Mouse (Mus musculus): ENCODE measurements around the gene Cradd. TPM values are rescaled to one million over a fixed set of nuclear protein-coding genes. Genes with fewer than 3 reads are reported as not detected.

Cradd gene
- polyA plus RNA-seq, 1 experiment from 2014 or later: 9.6 TPM

DNA sequence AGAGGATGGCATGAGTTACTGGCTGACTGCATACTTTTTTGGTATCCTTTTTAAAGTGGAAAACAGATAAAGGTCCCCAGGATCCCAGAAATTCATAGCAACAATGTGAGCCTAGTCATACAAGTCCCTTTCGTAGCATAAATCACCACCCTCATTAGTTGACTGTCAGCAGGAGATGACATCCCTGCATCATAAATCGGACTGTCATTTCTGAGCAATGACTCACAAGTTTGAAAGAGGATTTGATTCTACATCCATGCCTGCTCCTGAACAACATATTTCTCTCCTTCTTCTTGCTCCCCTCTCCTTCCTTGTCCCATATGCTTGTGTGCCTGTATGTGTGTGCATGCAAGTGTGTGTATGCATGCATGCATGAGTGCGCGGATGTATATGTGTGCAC lies 129.2 kb downstream of the Cradd start:
- H3K4me1 ChIP-seq: peaks cover 16% of the 10 kb centered on the region; the same call in 1 of the 2 replicates
- no peak for DNase-seq (ENCODE audit: low spot score)
- no peak overlapping the region for H3K27ac ChIP-seq
- no peaks in the 10 kb centered on the region for H3K27me3 ChIP-seq (ENCODE audit: insufficient read depth, poor library complexity, severe bottlenecking)
- WGBS: 91% methylated on average over 4 of the region's 4 CpGs
- H3K36me3 ChIP-seq: no peaks in the 10 kb centered on the region
- no peak overlapping the region for H3K4me3 ChIP-seq
- no peaks in the 10 kb centered on the region for H3K9me3 ChIP-seq

DNA sequence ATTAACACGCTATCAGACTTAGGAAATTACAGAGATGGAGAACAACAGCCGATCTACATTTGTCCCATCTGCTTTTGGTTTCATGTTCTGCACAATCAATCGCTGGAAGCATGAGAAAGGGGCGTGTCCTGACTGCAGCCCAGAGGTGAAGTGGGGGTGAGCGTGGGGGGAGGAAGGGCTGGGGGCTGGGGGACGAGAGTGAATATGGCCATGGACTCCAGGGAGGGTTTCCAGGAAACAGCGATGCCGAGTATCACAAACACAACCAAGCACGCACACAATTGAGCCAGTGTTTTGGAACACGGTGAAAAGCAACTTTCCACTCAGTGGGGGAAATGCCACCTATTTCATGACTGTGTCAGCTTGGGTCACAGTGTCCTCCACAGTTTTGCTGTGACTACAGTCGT lies 130.1 kb downstream of the Cradd start:
- no peaks in the 10 kb centered on the region for H3K9me3 ChIP-seq
- peaks cover 16% of the 10 kb centered on the region; the same call in 1 of the 2 replicates for H3K4me1 ChIP-seq
- H3K27ac ChIP-seq: 0 out of 2 replicates have a peak overlapping the region, but pooled peaks have one; percentile 13
- H3K36me3 ChIP-seq: no peaks in the 10 kb centered on the region
- DNase-seq (ENCODE audit: low spot score): no peak
- no peak overlapping the region for H3K4me3 ChIP-seq
- no peaks in the 10 kb centered on the region for H3K27me3 ChIP-seq (ENCODE audit: insufficient read depth, poor library complexity, severe bottlenecking)
- 60% methylated on average over 11 of the region's 11 CpGs for WGBS

- H3K27me3 ChIP-seq (ENCODE audit: insufficient read depth, poor library complexity, severe bottlenecking): no peaks in the 10 kb centered on the region
- peaks cover 16% of the 10 kb centered on the region; the same call in 1 of the 2 replicates for H3K4me1 ChIP-seq
- no peak for DNase-seq (ENCODE audit: low spot score)
- H3K27ac ChIP-seq: peak overlapping the region; percentile 44; the same call in 1 of the 2 replicates
- H3K36me3 ChIP-seq: no peaks in the 10 kb centered on the region
- H3K4me3 ChIP-seq: no peak overlapping the region
- H3K9me3 ChIP-seq: no peaks in the 10 kb centered on the region
- WGBS: 46% methylated on average over 3 of the region's 3 CpGs
These were observed 132.1 kb downstream of the Cradd start for GRCm38 (mm10) chr10:95191881-95192280.

- Histone ChIP-seq H3K9me3 (no peaks in the 10 kb centered on the region), H3K4me1 (peaks cover 16% of the 10 kb centered on the region; the same call in 1 of the 2 replicates), H3K27ac (no peak overlapping the region), H3K4me3 (no peak overlapping the region), H3K27me3 (ENCODE audit: insufficient read depth, poor library complexity, severe bottlenecking) (no peaks in the 10 kb centered on the region), H3K36me3 (no peaks in the 10 kb centered on the region)
- DNase-seq (ENCODE audit: low spot score): no peak
- WGBS: 89% methylated on average over 9 of the region's 9 CpGs
These were observed 132.7 kb downstream of the Cradd start for GRCm38 (mm10) chr10:95191151-95191655.

DNA sequence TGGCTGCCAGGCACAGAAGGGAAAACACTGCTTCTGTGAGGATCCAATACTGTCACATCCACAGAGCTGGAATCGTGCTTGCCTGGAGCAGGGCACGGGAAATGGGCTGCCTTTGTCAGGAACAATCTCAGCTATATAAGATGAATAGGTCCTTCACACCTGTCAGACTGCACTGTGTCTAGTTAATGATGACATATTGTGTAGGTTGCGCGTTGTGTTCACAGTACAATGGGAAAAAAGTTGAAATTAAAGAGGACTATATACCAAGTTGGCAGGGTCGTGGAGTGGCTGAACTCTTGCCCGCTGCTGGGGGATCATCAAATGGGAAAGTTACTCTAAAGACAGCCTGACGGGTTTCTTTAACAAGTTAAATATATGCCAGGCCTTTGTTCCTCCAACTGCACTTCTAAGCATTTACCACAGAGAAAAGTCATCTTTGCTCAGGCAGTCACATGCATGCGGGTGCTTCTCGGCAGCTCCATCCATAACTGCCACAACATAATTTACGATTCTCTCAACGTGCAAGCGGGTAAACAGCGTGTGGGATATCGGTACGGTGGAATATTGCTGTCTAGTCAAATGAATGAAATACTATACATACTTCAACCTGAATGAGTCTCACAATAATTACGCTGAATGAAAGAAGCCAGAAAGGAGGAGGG lies 134.3 kb downstream of the Cradd start:
- H3K9me3 ChIP-seq: no peaks in the 10 kb centered on the region
- no peaks in the 10 kb centered on the region for H3K27me3 ChIP-seq (ENCODE audit: insufficient read depth, poor library complexity, severe bottlenecking)
- 91% methylated on average over 16 of the region's 16 CpGs for WGBS
- H3K27ac ChIP-seq: no peak overlapping the region
- DNase-seq (ENCODE audit: low spot score): no peak
- H3K4me3 ChIP-seq: no peak overlapping the region
- H3K36me3 ChIP-seq: no peaks in the 10 kb centered on the region
- H3K4me1 ChIP-seq: peaks cover 17% of the 10 kb centered on the region; the same call in 1 of the 2 replicates

DNA sequence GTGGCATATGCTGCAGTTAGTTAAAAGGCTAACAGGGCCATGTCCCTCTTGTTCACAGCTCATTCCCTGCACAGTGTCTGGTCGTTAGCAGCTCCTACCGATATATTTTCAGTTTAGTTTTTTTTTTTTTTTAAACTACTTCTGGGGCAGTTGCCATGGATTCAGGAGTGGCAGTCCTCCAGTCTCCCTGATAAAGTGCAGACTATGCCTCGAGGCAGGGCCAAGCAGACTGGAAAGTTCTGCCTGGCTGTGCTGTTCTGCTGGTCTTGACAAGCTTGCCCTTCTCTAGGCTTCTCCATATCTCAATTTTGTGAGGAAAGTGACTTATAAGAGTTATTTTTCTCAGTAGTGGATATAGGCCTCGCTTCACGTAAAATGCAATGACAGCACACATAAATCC lies 139.7 kb downstream of the Cradd start:
- no peaks in the 10 kb centered on the region for H3K27me3 ChIP-seq (ENCODE audit: insufficient read depth, poor library complexity, severe bottlenecking)
- WGBS: 54% methylated on average over 5 of the region's 5 CpGs

DNA sequence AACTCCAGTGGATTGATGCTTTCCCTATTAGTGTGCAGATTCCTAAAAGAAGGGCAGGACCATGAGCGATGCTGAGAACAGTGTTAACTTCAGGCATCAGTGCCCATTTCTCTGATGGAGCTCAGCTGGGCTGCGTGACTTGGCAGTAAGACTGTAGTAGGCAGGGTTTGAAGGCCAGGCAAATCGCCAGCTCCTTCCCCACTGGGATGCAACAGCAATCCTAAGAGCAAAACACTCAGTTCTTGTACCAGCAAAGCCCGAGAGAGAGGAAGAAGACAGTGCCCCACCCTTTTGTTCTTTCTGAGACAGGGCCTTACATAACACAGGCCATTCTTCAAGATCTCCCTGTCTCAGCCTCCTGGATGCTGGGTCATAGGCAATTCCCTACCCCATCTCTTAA lies 140.9 kb downstream of the Cradd start:
- H3K27ac ChIP-seq: 0 out of 2 replicates have a peak overlapping the region, but pooled peaks have one; percentile 11
- H3K4me1 ChIP-seq: 0 out of 2 replicates have a peak, but pooled peaks cover 7% of the 10 kb centered on the region
- WGBS: 74% methylated on average over 4 of the region's 4 CpGs
- no peak overlapping the region for H3K4me3 ChIP-seq
- DNase-seq (ENCODE audit: low spot score): no peak
- H3K9me3 ChIP-seq: no peaks in the 10 kb centered on the region
- H3K27me3 ChIP-seq (ENCODE audit: insufficient read depth, poor library complexity, severe bottlenecking): no peaks in the 10 kb centered on the region
- no peaks in the 10 kb centered on the region for H3K36me3 ChIP-seq

More for the DNA sequence above, 139.7 kb downstream of the Cradd start:
- Histone ChIP-seq H3K4me1 (0 out of 2 replicates have a peak, but pooled peaks cover 7% of the 10 kb centered on the region), H3K27ac (no peak overlapping the region), H3K36me3 (no peaks in the 10 kb centered on the region), H3K4me3 (no peak overlapping the region), H3K9me3 (no peaks in the 10 kb centered on the region)
- DNase-seq (ENCODE audit: low spot score): no peak

DNA sequence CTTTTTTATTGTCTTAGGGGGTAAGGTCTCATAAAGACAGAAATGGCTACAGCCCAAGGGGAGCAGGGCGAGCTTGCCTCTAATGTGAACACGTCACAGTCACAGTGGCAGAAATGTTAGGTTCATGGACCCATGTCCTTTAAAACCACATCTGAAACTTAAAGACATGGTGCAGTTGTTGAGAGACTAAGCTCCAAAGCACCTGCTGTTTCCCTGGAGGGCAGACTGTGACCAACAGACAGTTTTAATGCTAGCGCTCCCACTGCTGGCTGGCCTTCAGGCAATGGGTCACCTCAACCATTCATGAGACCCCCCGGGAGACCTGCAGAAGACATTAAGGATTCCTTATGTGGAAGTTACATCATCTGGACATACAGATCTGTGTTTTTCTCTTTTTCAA lies 141.5 kb downstream of the Cradd start:
- WGBS: 89% methylated on average over 4 of the region's 4 CpGs
- Histone ChIP-seq H3K36me3 (no peaks in the 10 kb centered on the region), H3K4me3 (no peak overlapping the region)

GRCm38 (mm10) chr10:95181553-95181952 lies 142.4 kb downstream of the Cradd start:
- Histone ChIP-seq H3K27me3 (ENCODE audit: insufficient read depth, poor library complexity, severe bottlenecking) (no peaks in the 10 kb centered on the region), H3K9me3 (no peaks in the 10 kb centered on the region), H3K27ac (no peak overlapping the region), H3K4me1 (peaks cover 16% of the 10 kb centered on the region), H3K4me3 (no peak overlapping the region), H3K36me3 (no peaks in the 10 kb centered on the region)
- WGBS: 75% methylated on average over 10 of the region's 10 CpGs
- no peak for DNase-seq (ENCODE audit: low spot score)

More for the DNA sequence above, 141.5 kb downstream of the Cradd start:
- Histone ChIP-seq H3K27ac (no peak overlapping the region), H3K9me3 (no peaks in the 10 kb centered on the region), H3K27me3 (ENCODE audit: insufficient read depth, poor library complexity, severe bottlenecking) (no peaks in the 10 kb centered on the region), H3K4me1 (0 out of 2 replicates have a peak, but pooled peaks cover 9% of the 10 kb centered on the region)
- DNase-seq (ENCODE audit: low spot score): no peak

- H3K4me1 ChIP-seq: peaks cover 21% of the 10 kb centered on the region
- WGBS: 70% methylated on average over 3 of the region's 3 CpGs
- H3K4me3 ChIP-seq: no peak overlapping the region
- H3K27ac ChIP-seq: no peak overlapping the region
- H3K9me3 ChIP-seq: no peaks in the 10 kb centered on the region
- DNase-seq (ENCODE audit: low spot score): no peak
- no peaks in the 10 kb centered on the region for H3K36me3 ChIP-seq
- H3K27me3 ChIP-seq (ENCODE audit: insufficient read depth, poor library complexity, severe bottlenecking): no peaks in the 10 kb centered on the region
These were observed 143.0 kb downstream of the Cradd start for GRCm38 (mm10) chr10:95180900-95181299.

- H3K36me3 ChIP-seq: no peaks in the 10 kb centered on the region
- H3K27ac ChIP-seq: no peak overlapping the region; the same call in 1 of the 2 replicates
- H3K27me3 ChIP-seq (ENCODE audit: insufficient read depth, poor library complexity, severe bottlenecking): no peaks in the 10 kb centered on the region; the same call in 1 of the 2 replicates
- H3K4me1 ChIP-seq: peaks cover 27% of the 10 kb centered on the region
- no peak overlapping the region for H3K4me3 ChIP-seq
- 58% methylated on average over 8 of the region's 8 CpGs for WGBS
- no peak for DNase-seq (ENCODE audit: low spot score)
- H3K9me3 ChIP-seq: no peaks in the 10 kb centered on the region
These were observed 143.8 kb downstream of the Cradd start for GRCm38 (mm10) chr10:95180177-95180576.

- Histone ChIP-seq H3K9me3 (no peaks in the 10 kb centered on the region), H3K27me3 (ENCODE audit: insufficient read depth, poor library complexity, severe bottlenecking) (no peaks in the 10 kb centered on the region; the same call in 1 of the 2 replicates), H3K36me3 (no peaks in the 10 kb centered on the region), H3K4me1 (peaks cover 31% of the 10 kb centered on the region), H3K27ac (no peak overlapping the region), H3K4me3 (no peak overlapping the region)
- no peak for DNase-seq (ENCODE audit: low spot score)
- WGBS: 73% methylated on average over 4 of the region's 4 CpGs
These were observed 145.1 kb downstream of the Cradd start for GRCm38 (mm10) chr10:95178785-95179184.

- 57% methylated on average over 25 of the region's 26 CpGs for WGBS
- no peak for DNase-seq (ENCODE audit: low spot score)
These were observed 148.4 kb downstream of the Cradd start for GRCm38 (mm10) chr10:95175423-95176120.

More at GRCm38 (mm10) chr10:95175423-95176120, 148.4 kb downstream of the Cradd start:
- Histone ChIP-seq H3K36me3 (no peaks in the 10 kb centered on the region), H3K27ac (peak overlapping the region; percentile 52; the same call in 1 of the 2 replicates), H3K4me1 (peaks cover 45% of the 10 kb centered on the region), H3K4me3 (no peak overlapping the region), H3K9me3 (no peaks in the 10 kb centered on the region), H3K27me3 (ENCODE audit: insufficient read depth, poor library complexity, severe bottlenecking) (no peaks in the 10 kb centered on the region; the same call in 1 of the 2 replicates)

Measured in heart, embryonic 10.5 days (tissue).